Mouse (Mus musculus) left cerebral cortex, adult 18-20 months (tissue): ENCODE measurements around the gene Slc38a6. TPM values are rescaled to one million over a fixed set of nuclear protein-coding genes. Genes with fewer than 3 reads are reported as not detected.

Experiments used
- DNase-seq, 2 experiments: peaks; one replicate each; pipeline ENCODE4 v3.0.0; 2021 to 2022; ENCODE audit warnings: low spot score in 2 of 2, mixed read lengths in 1 of 2
- long read RNA-seq, 2 experiments: library from polyadenylated mRNA; stranded (forward); transcript quantifications; one replicate each; pipeline ENCODE4 v2.0.0; 2021
- total RNA-seq, 2 experiments: library from RNA; stranded (reverse); gene quantifications; 2 replicates each; pipeline ENCODE4 v1.2.3; 2021

Gene Slc38a6
- total RNA-seq = 10 to 100 TPM in 1 of 2 experiments, 1 to 10 TPM in 1; 8.8 to 13.9 TPM
- long read RNA-seq, experiment 1, partial matches to known transcripts = 0 of 2 reads
- long read RNA-seq, experiment 1, other reads (novel, unspliced or antisense) = 2 of 2 reads
- long read RNA-seq, experiment 2, partial matches to known transcripts = 1 of 5 reads
- long read RNA-seq, experiment 2, other reads (novel, unspliced or antisense) = 3 of 5 reads

DNA sequence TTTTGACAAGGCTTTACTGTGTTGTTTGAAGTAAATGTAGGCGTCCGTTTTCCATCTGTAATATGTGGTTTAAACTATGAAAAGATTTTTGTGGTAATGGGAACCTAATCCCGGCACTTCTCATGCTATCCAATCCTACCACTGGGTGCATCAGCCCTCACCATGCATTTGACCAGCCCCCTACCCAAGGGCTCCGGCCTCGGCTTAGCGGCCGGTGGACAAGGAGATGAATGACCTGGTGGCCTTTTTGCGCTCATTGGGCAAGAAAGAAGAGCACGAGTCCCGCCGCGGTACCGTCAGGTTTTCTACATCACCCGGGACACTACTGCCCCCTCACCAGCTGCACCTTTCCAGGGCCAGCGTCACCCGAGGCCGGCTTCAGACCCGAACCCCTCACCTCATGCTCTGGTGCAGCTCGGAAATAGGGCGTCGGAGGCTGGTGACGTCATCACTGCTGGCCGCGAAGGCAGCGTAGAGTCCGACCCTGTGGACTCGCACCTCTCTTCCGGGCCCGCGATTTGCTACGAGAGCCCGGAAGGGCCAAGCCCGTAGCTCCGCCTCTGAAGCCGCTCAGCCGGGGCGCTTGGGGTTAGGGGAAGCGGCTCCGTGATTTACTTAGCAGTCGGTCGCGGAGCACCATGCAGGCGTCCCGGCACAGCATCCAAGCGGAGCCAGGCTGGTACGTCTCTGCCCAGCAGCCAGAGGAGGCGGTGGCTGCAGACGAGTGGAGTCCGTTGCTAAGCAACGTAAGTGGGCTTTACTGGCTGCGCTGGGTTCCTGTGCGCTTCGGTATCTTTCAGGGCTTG is at the start of gene Slc38a6, which contains the start of gene Trmt5:
Gene Slc38a6, plus strand, starts transcription at position 493 of the 806 bp plus-strand sequence.
Gene Trmt5, minus strand, starts transcription at position 424 of the 806 bp plus-strand sequence.
- peak; percentile 91 to 93 for DNase-seq

DNA sequence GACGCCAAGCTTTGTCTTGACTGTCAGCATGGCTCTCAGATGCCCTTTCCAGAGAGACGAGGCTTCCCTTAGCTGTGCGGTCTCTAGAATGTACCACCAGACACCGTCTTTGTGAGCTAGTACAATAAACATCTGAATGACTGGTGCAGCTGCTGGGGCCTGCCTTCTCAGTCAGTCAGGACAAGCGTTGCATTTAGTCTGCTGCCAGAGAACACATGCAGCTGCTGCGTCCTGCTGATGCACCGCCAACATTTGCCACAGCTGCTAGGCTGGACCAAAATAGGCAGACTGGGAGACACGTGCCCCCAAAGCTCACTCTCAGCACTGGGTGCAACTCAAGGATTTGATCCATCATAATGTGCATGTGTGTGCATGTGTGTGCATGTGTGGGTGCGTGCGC is 44.6 kb upstream of the Slc38a6 start:
- DNase-seq = peak; percentile 17 to 35

DNA sequence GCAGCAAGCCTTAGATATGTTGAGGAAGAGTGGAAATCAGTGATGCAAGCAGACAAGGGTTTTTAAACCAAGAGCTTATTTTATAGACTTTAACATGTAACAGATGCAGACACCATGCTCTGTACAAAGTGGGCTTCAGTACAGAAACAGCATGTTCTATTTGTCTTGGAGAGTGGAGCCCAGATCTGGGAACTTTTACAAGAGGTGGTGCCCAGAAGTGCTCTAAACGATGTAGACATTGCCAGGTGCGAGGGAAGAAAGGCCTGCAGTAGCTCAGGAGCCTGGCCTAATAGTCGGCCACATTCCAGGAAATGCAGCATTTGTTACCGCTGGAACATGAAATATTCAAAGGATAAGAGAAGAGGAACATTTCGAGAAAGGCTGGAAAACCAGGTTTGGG is 40.9 kb upstream of the Slc38a6 start:
- DNase-seq = no peak

DNA sequence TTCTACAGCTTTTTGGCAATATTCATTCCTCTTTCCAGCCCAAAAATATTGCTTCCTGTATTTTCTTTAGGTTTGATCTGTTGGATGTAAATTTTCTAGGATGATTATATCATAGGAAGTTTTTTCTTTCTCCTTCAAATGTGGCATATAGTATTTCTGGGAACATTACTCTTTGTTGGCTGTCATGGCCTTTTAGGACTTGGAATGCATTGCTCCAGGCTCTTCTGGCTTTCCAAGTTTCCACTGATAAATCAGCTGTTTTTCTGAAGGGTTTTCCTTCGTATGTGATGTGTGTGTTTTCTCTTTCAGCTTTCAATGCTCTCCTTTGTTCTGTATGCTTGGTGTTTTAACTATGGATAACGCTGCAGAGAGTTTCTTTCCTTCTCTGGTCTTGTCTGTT is 31.6 kb upstream of the Slc38a6 start:
- DNase-seq = no peak

DNA sequence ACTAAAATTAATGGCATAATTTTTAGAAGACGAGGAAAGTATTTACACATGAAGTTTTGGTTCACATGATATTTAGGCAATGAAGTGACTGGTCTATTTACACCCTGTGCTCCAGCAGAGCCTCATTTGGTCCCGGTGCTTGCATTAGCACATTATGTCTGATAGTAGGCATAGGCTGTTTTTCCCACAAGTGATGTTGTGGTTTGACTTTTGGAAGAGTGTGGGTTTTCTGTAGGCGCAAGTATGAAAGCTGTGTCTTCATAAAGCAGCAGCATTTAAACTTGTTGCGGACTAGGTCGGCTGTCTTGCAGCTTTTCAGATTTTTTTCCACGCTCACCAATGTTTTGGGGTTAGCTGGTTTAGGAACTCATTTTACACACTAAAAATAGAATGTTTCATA is 27.3 kb upstream of the Slc38a6 start:
- DNase-seq = no peak

DNA sequence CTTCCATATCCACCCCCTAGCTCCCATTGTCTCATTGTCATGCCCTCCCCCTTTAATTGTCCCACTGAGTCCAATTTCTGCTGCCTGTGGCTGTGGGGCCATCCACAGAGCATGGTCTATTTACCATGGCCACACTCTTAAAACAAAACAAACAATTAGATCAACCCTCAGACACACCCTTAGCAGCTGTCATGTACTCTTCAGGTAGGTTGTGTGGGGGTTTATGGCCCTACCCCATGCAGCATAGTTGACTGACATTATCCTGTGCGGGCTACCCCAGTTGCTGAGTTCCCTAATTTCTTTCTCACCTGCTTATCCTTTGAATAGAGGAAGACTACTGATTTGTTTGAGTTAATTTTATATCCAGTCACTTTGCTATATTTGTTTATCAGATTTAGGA is 26.2 kb upstream of the Slc38a6 start:
- no peak for DNase-seq

DNA sequence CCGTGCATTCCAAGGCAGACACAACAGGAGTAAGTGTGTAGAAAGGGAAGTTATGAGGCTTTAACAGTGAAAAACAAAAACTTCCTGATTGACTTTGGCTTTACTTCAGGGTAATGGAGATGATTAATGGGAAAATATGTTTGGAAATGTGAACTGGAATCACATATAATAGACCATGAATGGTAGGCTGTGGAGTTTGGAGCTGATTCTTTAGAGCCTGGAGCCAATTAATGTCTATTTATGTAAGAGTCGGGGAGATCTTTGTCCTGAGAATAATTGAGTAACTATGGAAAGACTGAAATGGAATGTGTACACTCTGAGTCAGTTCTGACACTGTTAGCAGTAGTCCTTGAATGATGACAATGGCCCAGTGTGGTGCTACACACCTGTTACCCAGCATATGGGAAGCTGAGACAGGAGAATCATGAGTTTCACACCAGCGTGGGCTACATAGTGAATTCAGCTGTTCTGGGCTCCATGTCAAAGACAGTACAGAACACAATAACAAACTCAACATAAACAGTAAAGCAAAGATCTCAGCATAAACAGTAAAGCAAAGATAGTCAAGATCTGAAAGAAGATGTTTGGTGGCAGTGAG is 21.1 kb upstream of the Slc38a6 start:
- no peak for DNase-seq

DNA sequence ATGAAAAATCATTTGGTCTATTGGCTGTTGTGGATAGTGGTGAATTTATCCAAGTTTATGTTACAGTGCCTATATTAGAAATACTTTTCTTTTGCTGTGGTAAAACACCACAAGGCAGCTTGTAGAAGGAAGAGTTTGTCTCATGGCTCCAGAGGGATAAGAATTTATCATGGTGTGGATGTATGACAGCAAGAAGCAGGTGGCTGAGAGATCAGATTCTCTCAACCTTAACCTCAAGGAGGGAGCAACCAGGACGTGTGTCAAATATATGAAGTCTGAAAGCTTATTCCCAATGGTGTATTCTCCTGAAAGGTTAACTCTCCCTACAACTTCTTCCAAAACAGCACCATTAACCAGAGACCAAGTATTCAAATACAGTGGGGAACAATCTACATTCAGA is 20.0 kb upstream of the Slc38a6 start:
- no peak for DNase-seq

DNA sequence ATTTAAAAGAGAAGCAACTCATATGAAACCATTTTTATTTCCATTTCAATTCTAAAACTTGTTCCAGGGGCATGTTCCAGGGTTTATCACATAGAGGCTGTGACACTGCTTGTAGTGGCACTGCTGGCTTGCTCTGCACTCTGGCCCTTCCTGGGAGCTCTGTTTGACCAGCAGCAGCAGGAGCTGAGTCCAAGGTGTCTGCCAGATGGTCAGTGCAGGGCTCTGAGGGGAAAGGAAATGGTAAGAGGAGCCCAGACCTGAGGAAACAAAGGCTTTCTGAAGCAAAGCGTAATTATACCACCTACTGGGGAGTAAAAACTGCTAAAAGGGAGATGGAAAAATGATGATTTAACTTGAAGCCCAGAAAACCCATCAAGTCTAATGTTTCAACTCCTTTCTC is 18.1 kb upstream of the Slc38a6 start:
- no peak for DNase-seq

DNA sequence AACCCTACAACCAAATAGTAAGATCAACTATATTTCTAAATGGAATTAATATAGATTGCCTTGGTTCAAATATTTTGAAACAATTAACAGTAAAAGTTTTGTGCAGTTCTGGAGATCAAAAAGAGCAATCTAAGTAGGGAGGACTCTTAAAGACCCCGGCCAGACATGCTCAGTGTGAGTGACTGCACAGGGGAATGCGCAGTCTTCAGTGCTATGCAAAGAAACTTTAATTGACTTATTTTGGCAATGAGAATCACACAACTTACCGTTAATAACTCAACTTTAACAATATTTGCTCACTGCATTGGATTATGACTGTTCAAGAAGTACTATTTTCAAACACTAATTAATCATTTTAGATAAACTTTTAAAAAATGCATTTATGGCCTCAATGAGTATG is 17.0 kb upstream of the Slc38a6 start:
- no peak for DNase-seq

DNA sequence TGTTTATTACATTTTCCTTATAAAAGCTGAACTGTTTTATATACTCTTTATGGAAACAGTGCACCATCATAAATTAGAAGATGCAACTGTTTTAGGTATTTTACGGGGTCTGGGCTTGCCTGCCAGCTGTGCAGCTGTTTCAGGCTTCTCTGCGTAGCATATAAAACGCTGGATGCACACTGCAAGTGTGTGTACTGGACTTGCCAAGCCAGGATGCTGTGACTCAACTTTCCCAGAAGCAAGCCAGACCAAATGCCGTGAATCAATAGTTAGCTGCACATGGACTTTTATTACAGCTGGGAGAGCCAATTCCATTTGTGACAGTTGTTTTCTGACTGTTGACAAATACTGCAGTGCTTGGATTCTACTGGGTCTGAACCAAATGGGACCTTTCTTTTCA is 16.6 kb upstream of the Slc38a6 start:
- no peak for DNase-seq

DNA sequence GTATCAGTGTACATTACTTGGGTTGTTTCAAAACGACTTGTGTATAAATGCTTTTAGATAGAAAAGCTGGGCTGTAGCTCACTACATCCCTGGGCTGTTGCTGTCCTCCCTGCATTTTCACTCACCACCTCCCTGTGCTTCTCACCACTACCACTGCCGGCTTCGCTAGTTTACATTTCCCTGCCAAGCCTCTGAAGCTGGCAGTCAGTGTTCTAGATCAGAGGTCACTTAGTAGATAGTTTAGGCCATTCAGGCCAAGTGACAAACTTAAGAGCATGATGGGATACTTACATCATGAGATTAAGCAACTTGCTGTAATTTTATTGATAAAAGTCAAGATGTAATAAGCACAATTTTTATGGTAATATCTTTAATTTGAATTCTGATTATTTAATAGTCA is 11.7 kb upstream of the Slc38a6 start:
- no peak for DNase-seq

DNA sequence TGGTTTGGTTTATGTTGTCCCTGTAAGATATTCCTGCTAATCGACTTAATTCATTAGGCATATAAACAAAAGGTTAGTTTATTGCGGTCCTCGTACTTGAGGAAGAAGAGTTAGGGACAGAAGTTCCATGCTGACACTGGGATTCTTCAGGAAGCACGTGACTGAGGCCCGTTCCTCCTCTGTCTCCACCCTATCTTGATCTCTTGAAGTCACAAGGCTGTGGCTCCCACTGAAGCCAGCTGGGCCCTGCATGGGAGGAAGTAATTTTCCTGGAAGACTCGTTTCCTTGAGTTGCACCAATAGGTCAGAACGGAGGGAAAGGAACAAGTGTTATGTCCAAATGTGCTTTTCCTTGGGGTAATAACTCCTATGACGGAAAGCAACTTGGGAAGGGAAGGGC is 1.0 kb downstream of the Slc38a6 start:
- DNase-seq = no peak

DNA sequence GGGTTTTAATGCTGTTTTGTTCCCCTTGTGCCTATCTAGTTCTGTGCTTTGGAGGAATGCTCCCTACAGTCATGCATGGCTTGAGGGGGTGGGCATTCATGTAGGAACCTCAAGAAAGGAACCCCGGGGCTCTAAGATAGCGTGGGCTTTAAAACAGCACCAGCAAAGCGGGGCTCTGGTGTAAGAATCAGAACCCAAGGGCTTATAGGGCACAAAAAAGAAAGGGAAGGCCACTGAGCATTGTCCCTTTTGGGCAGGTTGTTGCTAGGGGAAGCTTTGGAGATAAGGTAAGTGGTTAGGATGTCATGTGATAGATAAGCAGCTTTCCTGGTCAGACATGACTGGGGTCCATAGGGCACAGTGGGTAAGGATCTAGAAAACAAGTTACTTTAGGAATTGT is 2.0 kb downstream of the Slc38a6 start:
- DNase-seq = no peak

DNA sequence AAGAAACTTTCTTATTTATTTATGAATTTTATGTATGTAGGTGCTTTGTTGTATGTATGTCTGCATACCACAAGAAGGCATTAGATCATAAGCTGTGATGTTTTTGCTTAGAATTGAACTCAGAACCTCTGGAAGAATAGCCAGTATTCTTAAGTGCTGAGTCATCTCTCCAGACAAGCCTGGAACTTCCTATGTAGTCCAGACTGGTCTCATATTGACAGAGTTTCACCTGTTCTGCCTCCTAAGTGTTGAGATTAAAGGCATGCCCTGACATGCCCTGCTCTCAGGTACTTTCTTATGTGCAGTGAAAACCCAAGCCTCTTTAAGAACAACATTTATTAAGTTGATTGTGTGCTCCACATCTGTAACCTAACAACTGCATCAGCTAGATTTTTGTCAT is 8.3 kb downstream of the Slc38a6 start:
- no peak for DNase-seq

DNA sequence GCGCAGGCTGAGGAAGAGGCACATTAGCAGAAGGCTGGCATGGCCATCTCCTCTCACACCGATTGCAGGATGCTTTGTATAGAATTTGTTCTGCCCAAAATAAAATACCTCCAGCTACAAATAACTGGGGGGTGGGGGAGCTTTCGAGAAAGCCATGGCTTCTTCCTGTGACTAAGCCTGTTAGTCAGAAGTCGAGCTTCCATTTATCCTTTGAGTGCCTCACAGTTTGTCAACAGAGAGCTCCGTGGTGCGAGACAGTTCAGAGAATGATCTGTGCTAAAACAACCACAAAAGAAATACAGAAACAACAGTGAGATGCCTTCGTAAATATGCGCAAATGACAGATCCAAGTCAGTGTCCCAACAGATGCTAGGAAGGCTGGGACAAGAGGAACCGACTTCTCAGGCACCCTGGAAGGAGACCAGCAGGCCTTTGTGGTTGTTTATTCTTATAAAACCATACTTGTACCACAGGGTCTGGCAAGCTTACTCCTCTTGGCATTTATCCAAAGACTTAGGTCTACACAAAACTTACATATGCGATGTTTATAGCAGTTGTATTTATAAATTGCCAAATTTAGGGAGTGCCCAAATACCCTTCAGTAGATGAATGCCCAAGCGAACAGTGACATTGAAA is 9.0 kb downstream of the Slc38a6 start:
- DNase-seq = no peak

DNA sequence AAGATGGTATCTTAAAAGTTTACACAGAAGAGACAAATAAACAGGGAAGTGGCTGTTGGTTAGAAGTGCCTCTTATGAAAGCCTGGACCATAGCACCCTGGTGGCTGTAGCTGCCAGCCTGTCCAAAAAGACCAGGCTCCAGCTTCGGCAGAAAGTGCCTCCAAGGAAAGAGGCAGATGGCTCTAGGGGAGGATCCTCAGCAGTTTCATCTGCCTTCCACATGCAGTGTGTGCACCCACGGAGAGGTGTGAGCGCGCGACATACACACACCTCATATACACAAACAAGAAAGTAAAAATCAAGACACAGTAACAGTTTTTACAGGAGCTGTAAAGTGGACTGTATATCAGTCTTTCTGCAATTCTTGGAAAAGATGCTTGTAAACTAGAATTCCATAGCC is 12.0 kb downstream of the Slc38a6 start:
- DNase-seq = no peak

DNA sequence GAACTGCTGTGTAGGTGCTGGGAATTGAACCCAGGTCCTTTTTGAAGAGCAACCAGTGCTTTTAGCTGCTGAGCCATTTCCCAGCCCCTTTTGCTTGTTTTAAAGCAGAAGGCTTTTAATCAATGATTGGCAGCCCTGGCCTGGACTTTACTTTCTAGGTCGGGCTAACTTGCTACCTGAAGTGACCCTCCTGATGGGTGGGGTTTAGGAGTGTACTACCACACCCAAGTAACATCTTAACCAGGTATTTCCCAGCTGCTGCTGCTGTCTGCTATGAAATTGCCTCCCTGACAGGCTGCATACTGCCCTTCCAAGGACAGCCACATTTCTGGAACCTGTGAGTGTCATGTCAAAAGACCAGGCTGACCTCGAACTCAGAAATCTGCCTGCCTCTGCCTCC is 14.0 kb downstream of the Slc38a6 start:
- DNase-seq = no peak

DNA sequence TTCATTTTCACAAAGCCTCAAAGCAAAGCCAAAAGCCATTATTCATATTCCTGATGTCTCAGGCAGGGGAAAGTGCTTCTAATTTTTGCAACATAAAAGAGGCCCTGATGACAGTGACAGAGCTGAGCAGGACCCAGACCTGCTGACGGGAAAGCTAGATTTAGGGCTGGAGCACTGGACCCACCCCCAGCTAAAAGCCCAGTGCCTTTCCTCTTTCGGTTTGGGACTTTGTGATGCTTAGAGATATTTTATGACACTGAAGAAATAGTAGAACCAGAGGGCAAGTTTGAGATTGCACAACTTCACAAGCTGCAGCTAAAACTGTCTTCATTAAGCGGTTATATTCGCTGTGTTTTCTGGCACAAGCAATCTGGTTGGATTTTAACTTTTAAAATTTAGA is 18.1 kb downstream of the Slc38a6 start:
- DNase-seq = no peak

DNA sequence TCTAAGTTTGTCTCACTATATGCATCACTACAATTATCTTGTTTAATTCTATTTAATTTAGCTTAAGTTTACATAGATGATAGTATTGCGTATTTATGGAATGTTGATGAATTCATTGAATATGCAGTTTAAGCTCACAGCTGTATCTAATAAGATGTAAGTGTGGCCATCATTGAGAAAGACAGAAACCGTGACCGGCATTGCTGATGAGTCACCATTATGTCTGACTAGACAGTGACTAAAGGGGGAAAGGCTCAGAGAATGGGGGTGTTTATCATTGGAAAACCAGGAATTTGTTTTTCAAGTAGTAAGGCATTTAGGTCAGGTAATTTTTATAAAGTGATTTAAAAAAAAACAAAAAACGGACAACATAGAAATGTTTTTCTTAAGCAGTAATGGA is 21.2 kb downstream of the Slc38a6 start:
- no peak for DNase-seq

DNA sequence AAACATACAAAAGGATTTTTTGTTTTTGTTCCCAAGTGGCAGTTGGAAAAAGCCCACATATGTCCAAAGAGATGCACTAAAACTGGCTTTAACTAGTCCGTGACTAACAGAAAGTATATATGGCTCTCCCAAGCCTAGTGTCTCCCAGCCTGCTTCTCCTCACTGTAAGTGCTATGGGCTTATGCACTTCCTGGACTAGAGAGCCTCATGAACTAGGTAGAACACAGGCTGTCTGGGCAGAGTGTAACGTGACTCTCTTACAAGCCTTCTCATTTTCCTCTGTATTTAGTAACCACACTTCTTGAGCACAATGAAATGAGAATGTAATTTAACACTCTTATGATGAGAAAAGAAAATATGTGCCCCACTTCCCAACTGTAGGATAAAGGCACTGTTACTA is 22.1 kb downstream of the Slc38a6 start:
- no peak for DNase-seq
